Mouse (Mus musculus): ENCODE results near the gene Auts2.

Gene Auts2

GRCm38 (mm10) chr5:132318026-132318765, 224.9 kb downstream of the Auts2 start:
- no peak for DNase-seq (ENCODE audit: low spot score)

DNA sequence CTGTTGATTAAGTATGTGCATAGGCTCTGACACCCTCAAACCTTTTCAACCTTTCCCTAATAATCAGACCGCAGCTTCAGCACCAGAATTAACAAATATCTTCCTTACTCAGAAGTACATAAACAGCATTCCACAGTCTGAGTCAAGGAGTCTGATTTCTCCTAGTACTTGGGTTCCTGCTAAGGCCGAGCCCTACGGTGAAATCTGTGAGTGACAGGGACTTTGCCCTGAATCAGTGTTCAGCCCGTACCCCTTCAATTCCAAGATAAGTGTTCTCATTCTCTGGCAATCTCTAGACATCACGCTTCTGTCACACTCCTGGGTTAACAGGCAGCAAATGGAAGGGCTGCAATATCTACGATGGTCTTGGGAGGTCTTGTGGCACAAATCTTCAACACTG, 226.2 kb downstream of the Auts2 start:
- no peak for DNase-seq (ENCODE audit: low spot score)

DNA sequence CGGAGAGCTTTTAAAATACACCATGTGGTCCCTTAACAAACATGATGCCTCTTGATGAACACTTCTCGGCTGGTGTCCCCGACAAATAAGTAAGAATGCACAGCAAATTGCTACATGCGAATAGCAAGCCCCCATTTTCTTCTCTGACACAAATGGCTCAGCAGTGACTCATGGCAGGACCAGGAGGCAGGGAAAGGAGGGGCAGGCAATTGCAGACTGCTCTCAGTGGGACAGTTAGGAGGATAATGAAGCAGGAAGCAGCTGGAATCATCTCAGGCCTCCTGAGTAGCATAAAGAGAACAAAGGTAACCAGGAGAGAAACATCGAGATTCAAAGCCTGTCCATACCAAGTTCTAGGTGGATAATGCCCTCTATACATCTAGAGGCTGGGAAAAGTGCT, 228.8 kb downstream of the Auts2 start:
- no peak for DNase-seq (ENCODE audit: low spot score)

GRCm38 (mm10) chr5:132307000-132307399, 236.1 kb downstream of the Auts2 start:
- DNase-seq (ENCODE audit: low spot score) = no peak

GRCm38 (mm10) chr5:132305354-132305934, 237.7 kb downstream of the Auts2 start:
- DNase-seq (ENCODE audit: low spot score) = no peak

- DNase-seq (ENCODE audit: low spot score) = no peak
These were observed 240.4 kb downstream of the Auts2 start for GRCm38 (mm10) chr5:132302778-132303177.

GRCm38 (mm10) chr5:132300794-132301193, 242.3 kb downstream of the Auts2 start:
- DNase-seq (ENCODE audit: low spot score) = no peak

DNA sequence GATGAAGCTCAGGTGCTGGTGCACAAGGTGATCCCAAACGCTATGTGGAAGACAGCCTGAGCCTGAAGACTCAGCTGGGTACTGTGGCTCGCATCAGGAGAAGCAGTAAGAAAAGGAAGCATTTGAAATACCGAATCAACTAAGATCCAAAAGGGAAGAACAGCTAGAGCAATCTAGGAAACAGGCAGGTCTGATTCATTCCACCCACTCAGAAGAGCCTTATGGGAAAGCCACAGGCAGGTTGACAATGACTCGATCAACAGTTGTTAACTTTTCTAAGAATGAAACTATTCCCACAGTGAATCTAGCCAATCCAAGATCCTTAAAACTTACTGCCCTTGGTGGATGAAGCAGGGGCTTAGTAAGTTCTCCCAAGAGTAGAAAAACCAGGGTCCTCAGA, 243.4 kb downstream of the Auts2 start:
- DNase-seq (ENCODE audit: low spot score) = no peak

DNA sequence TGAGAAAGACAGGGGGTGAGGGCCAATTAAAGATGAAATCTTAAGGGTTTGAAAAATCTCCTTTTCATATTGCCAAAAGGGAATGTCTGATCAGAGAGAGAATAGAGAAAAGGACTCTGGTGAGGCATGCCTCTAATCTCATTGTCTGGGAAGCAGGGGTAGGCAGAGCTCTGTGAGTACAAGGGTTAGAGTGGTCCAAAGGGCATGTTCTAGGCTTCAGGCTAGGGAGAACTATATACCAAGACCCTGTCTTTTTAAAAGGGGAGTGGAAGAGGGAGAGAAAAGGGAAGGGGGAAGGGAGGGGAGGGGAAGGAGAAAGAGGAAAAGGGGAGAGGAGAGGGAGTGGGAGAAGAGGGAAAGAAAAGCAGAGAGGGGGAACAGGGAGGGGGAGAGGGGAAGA, 244.1 kb downstream of the Auts2 start:
- DNase-seq (ENCODE audit: low spot score) = no peak

DNA sequence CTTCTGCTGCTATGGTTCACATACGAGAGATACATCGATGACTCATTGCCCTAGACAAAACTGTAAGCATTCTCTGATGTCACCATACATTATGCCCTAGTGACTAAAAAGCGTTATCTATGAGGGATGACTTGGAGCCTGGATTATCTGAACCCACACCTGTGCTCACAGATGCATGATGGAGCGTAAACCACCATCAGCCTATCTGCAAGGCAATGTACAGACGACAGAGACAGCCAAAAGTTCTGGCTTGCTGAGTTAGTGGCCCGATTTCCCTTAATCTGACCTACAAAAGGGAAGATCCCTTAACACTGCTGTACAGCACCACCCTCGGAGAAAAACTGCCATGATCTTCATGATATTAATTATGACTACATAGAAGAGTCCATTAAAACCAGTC, 245.8 kb downstream of the Auts2 start:
- DNase-seq (ENCODE audit: low spot score) = no peak

DNA sequence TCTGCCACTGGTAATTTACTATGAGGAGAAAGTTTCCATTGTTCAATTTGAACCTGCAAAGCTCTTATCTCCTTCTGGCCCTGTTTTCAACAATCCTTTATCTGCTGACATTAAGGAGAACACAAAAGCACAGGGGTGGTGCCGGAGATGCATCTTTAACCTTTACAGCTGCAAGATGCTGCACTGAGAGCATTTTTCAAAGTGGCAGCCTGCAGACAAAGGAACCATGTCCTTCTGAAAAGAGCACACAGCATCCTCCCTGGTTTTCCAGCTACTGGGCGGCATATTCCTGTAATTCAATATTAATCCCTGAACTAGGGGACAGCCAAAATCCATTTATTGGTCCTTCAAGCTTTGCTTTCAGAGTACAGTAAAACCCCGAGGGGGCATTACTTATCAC, 248.7 kb downstream of the Auts2 start:
- no peak for DNase-seq (ENCODE audit: low spot score)

- DNase-seq (ENCODE audit: low spot score) = no peak
These were observed 250.2 kb downstream of the Auts2 start for GRCm38 (mm10) chr5:132292932-132293331.

- no peak for DNase-seq (ENCODE audit: low spot score)
These were observed 252.3 kb downstream of the Auts2 start for GRCm38 (mm10) chr5:132290606-132291535.

- no peak for DNase-seq (ENCODE audit: low spot score)
These were observed 259.4 kb downstream of the Auts2 start for GRCm38 (mm10) chr5:132283741-132284140.

GRCm38 (mm10) chr5:132274098-132274898, 268.8 kb downstream of the Auts2 start:
- no peak for DNase-seq (ENCODE audit: low spot score)

- DNase-seq (ENCODE audit: low spot score) = no peak
These were observed 271.0 kb downstream of the Auts2 start for GRCm38 (mm10) chr5:132272132-132272531.

- no peak for DNase-seq (ENCODE audit: low spot score)
These were observed 272.2 kb downstream of the Auts2 start for GRCm38 (mm10) chr5:132270896-132271295.

DNA sequence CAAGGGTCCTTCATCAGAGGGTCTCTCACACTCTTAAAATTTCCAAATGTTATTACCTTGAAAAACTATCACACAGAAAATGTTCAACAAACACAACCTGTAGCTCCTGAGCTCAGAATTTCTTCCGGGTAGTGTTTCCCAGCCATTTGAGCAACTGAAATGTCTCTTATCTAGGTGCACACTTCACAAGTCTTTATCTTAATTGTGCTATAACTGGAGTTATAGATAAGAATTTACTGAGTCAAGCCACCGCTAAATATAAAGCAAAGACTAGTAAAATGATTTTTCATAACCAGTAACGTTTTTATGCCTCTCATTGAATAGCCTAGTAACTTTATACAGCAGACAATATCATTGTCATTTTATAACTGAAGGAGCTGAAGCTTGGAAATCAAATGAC, 273.1 kb downstream of the Auts2 start:
- no peak for DNase-seq (ENCODE audit: low spot score)

- no peak for DNase-seq (ENCODE audit: low spot score)
These were observed 274.7 kb downstream of the Auts2 start for GRCm38 (mm10) chr5:132268351-132268967.

GRCm38 (mm10) chr5:132265015-132265414, 278.1 kb downstream of the Auts2 start:
- DNase-seq (ENCODE audit: low spot score) = no peak

GRCm38 (mm10) chr5:132261750-132262149, 281.4 kb downstream of the Auts2 start:
- no peak for DNase-seq (ENCODE audit: low spot score)

DNA sequence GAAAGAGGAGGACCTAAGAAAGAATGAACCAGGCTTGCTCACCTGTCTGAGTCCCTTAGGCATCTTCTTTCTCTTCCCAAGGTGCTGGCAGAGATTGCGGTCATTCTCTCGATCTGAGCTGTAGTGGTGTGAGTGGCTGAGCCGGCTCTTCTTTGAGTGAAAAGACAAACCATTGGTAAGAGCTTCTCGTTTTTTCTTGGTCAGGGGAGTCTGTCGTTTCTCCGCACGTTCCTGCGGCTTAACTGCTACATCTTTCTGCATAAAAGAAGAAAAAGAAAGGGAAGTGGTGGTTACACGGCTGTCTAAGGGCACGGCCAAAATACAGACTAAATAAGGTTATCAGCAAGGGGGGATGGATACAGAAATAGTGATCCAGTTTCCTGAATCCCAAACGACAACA, 284.3 kb downstream of the Auts2 start:
- DNase-seq (ENCODE audit: low spot score) = no peak

Data from urinary bladder, postnatal 14 days (tissue).